Mouse (Mus musculus): ENCODE data around the gene 1700028P14Rik. TPM values are rescaled to one million over a fixed set of nuclear protein-coding genes. Genes with fewer than 3 reads are reported as not detected.

Gene 1700028P14Rik
- 0.58 TPM in 1 of 2 replicates, not detected in the other for polyA plus RNA-seq (2014; fragmentation: Nextera tagmentation; extraction: Ambion mirVana)

- Histone ChIP-seq H3K9ac (replicated peaks; ENCODE audit: low read length) (no peak within 1 kb of the TSS), H3K27me3 (ENCODE audit: control insufficient read depth, insufficient read depth, low read length) (no peaks in the 10 kb centered on the region), H3K4me1 (ENCODE audit: control insufficient read depth, insufficient read depth, low read length) (no peaks in the 10 kb centered on the region), H3K4me3 (ENCODE audit: low read depth, low read length) (no peak within 1 kb of the TSS; the same call in 1 of the 2 replicates), H3K9me3 (replicated peaks; ENCODE audit: control insufficient read depth, low read length) (no peaks in the 10 kb centered on the region), H3K27ac (replicated peaks; ENCODE audit: low read depth, low read length) (no peak within 1 kb of the TSS), H3K4me2 (ENCODE audit: low read depth, low read length) (peak within 1 kb of the TSS; percentile 40), H3K36me3 (replicated peaks; ENCODE audit: control insufficient read depth, insufficient read depth, low read depth, low read length) (no peaks in the 10 kb centered on the region)
- ATAC-seq (replicated peaks; ENCODE audit: insufficient number of reproducible peaks, low FRiP score, low TSS enrichment, low read depth) (peak; percentile 87), DNase-seq (ENCODE audit: low spot score) (peak; percentile 77)
- WGBS: 4% methylated on average over 13 of the region's 13 CpGs
These were observed at the start of gene 1700028P14Rik for GRCm38 (mm10) chr19:23652644-23653043. 1700028P14Rik (minus strand) TSS chr19:23652812.

DNA sequence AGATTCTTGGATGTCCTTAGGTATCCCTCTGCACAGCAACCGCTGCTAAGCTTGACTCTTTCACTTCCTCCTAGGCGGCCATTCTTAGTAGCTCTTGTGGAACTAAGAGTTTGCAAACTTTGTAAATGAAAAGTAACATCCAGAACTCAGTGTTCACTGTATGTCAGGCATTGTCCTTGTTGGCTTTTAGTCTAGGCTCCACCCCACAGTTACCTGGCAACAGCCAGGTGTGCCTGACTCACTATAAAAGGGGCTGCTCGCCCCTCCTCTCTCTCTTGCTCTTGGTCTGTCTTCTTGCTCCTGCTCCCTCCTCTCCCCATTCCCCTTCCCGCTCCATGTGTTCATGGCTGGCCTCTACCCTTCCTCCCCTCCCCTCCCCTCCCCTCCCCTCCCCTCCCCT is 46.5 kb upstream of the 1700028P14Rik start:
- Histone ChIP-seq H3K4me1 (ENCODE audit: control insufficient read depth, insufficient read depth, low read length) (no peaks in the 10 kb centered on the region), H3K4me3 (ENCODE audit: low read depth, low read length) (no peak overlapping the region), H3K27ac (replicated peaks; ENCODE audit: low read depth, low read length) (no peak overlapping the region), H3K27me3 (ENCODE audit: control insufficient read depth, insufficient read depth, low read length) (no peaks in the 10 kb centered on the region), H3K36me3 (replicated peaks; ENCODE audit: control insufficient read depth, insufficient read depth, low read depth, low read length) (peaks cover 4% of the 10 kb centered on the region), H3K4me2 (ENCODE audit: low read depth, low read length) (no peak overlapping the region), H3K9me3 (replicated peaks; ENCODE audit: control insufficient read depth, low read length) (no peaks in the 10 kb centered on the region), H3K9ac (replicated peaks; ENCODE audit: low read length) (no peak overlapping the region)
- no peak for DNase-seq (ENCODE audit: low spot score)
- no peak for ATAC-seq (replicated peaks; ENCODE audit: insufficient number of reproducible peaks, low FRiP score, low TSS enrichment, low read depth)
- 92% methylated on average over 4 of the region's 4 CpGs for WGBS

DNA sequence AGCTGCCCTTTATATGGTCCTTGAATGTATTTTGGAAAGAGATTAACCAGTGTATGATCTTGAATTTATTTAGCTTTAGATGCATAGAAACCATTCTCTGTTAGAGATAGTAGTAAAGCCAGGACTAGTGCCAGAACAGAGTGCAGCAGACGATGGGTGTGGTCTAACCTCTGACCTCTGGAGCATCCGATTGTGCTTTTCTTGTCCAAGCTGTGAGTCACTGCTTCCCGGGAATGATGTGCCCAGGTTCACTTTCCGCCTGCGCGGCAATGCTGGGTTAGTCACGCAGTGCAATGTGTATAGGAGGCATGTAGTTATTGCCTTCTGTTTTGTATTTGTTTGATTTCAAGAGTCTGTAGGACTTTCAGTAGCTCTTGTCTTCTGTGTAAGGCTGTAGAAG is 45.8 kb upstream of the 1700028P14Rik start:
- Histone ChIP-seq H3K9me3 (replicated peaks; ENCODE audit: control insufficient read depth, low read length) (no peaks in the 10 kb centered on the region), H3K27ac (replicated peaks; ENCODE audit: low read depth, low read length) (no peak overlapping the region), H3K9ac (replicated peaks; ENCODE audit: low read length) (no peak overlapping the region), H3K4me3 (ENCODE audit: low read depth, low read length) (no peak overlapping the region), H3K4me1 (ENCODE audit: control insufficient read depth, insufficient read depth, low read length) (no peaks in the 10 kb centered on the region), H3K36me3 (replicated peaks; ENCODE audit: control insufficient read depth, insufficient read depth, low read depth, low read length) (peaks cover 4% of the 10 kb centered on the region), H3K27me3 (ENCODE audit: control insufficient read depth, insufficient read depth, low read length) (no peaks in the 10 kb centered on the region), H3K4me2 (ENCODE audit: low read depth, low read length) (no peak overlapping the region)
- no peak for DNase-seq (ENCODE audit: low spot score)
- no peak for ATAC-seq (replicated peaks; ENCODE audit: insufficient number of reproducible peaks, low FRiP score, low TSS enrichment, low read depth)
- 86% methylated on average over 7 of the region's 7 CpGs for WGBS

DNA sequence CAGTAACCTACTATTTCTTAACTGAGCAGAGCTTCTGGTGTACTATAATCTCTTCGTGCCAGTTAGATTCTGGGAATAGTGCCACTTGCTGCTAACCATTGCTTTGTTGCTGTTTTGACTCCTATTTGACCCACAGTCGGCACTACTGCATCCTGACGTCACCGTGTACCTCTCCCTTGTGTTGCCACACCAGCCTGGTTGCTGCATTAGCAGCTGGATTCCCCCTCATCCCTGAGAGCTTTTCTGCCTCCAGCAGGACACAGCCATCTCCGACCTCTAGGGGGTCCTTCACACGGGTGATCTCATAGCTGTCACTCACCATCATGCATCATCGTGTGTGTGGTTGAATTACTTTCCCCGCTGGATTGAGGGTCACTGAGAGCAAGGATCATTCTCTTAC is 45.2 kb upstream of the 1700028P14Rik start:
- Histone ChIP-seq H3K4me2 (ENCODE audit: low read depth, low read length) (no peak overlapping the region), H3K36me3 (replicated peaks; ENCODE audit: control insufficient read depth, insufficient read depth, low read depth, low read length) (peaks cover 3% of the 10 kb centered on the region), H3K9me3 (replicated peaks; ENCODE audit: control insufficient read depth, low read length) (no peaks in the 10 kb centered on the region), H3K9ac (replicated peaks; ENCODE audit: low read length) (no peak overlapping the region), H3K27ac (replicated peaks; ENCODE audit: low read depth, low read length) (no peak overlapping the region), H3K4me3 (ENCODE audit: low read depth, low read length) (no peak overlapping the region), H3K27me3 (ENCODE audit: control insufficient read depth, insufficient read depth, low read length) (no peaks in the 10 kb centered on the region), H3K4me1 (ENCODE audit: control insufficient read depth, insufficient read depth, low read length) (no peaks in the 10 kb centered on the region)
- ATAC-seq (replicated peaks; ENCODE audit: insufficient number of reproducible peaks, low FRiP score, low TSS enrichment, low read depth) (no peak), DNase-seq (ENCODE audit: low spot score) (no peak)
- 78% methylated on average over 8 of the region's 8 CpGs for WGBS

DNA sequence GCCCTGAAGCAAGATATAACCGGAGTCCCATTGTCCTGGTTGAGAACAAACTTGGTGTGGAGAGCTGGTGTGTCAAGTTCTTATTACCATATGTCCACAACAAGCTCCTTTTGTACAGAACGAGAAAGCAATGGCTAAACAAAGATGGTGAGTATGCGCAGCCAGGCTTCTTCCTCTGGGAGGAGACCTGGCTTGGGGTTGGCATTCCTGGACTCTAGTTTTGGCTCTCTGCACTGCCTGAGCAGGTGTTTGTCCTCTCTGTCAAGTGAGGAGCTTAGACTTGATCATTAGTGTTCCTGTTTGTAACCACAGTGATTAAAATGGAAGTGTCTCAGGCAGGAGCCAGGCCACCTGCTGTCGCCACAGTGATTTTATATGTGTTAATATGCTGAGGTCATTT is 41.7 kb upstream of the 1700028P14Rik start:
- Histone ChIP-seq H3K36me3 (replicated peaks; ENCODE audit: control insufficient read depth, insufficient read depth, low read depth, low read length) (peaks cover 2% of the 10 kb centered on the region), H3K27me3 (ENCODE audit: control insufficient read depth, insufficient read depth, low read length) (no peaks in the 10 kb centered on the region), H3K9ac (replicated peaks; ENCODE audit: low read length) (no peak overlapping the region), H3K27ac (replicated peaks; ENCODE audit: low read depth, low read length) (no peak overlapping the region), H3K4me1 (ENCODE audit: control insufficient read depth, insufficient read depth, low read length) (no peaks in the 10 kb centered on the region), H3K9me3 (replicated peaks; ENCODE audit: control insufficient read depth, low read length) (no peaks in the 10 kb centered on the region), H3K4me3 (ENCODE audit: low read depth, low read length) (no peak overlapping the region), H3K4me2 (ENCODE audit: low read depth, low read length) (no peak overlapping the region)
- ATAC-seq (replicated peaks; ENCODE audit: insufficient number of reproducible peaks, low FRiP score, low TSS enrichment, low read depth): no peak
- WGBS: 86% methylated on average over 4 of the region's 4 CpGs
- no peak for DNase-seq (ENCODE audit: low spot score)

DNA sequence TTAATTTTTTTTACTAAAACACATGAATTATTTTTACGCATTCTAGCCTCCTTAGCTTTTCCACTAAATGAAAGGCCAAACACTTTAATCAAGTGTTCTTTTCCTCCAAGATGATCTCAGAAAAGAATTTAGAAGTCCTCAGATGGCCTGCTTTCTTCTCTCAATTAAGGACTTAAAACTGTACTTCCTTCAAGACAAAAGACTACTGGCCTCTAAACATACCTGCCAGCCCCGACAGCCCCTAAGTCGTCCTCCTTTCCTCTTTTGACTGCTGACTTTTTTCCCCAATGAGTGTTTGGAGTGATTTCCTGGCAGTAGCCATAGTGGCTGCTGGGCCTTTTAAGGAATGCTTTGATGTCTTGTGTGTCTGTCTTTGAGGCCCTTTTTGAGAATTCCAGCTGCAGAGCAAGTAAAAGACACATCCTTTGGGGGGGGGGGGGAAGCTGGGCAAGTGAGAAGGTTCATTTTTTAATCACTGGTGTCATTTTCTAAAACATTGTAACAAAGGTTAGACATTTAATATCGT is 35.9 kb upstream of the 1700028P14Rik start:
- ATAC-seq (replicated peaks; ENCODE audit: insufficient number of reproducible peaks, low FRiP score, low TSS enrichment, low read depth) (no peak), DNase-seq (ENCODE audit: low spot score) (peak; percentile 61)
- H3K9ac ChIP-seq (replicated peaks; ENCODE audit: low read length): peak overlapping the region; percentile 32; the same call in 1 of the 2 replicates
- no peaks in the 10 kb centered on the region for H3K27me3 ChIP-seq (ENCODE audit: control insufficient read depth, insufficient read depth, low read length)
- no peaks in the 10 kb centered on the region for H3K9me3 ChIP-seq (replicated peaks; ENCODE audit: control insufficient read depth, low read length)
- H3K27ac ChIP-seq (replicated peaks; ENCODE audit: low read depth, low read length): no peak overlapping the region
- H3K4me3 ChIP-seq (ENCODE audit: low read depth, low read length): peak overlapping the region; percentile 30
- H3K36me3 ChIP-seq (replicated peaks; ENCODE audit: control insufficient read depth, insufficient read depth, low read depth, low read length): no peaks in the 10 kb centered on the region
- no peaks in the 10 kb centered on the region for H3K4me1 ChIP-seq (ENCODE audit: control insufficient read depth, insufficient read depth, low read length)
- peak overlapping the region; percentile 37 for H3K4me2 ChIP-seq (ENCODE audit: low read depth, low read length)
- WGBS: 17% methylated on average over 4 of the region's 4 CpGs

GRCm38 (mm10) chr19:23687296-23688021 is 34.8 kb upstream of the 1700028P14Rik start, which contains the start of gene Ptar1:
Ptar1 (plus strand) TSS chr19:23687429.
- Histone ChIP-seq H3K9me3 (replicated peaks; ENCODE audit: control insufficient read depth, low read length) (no peaks in the 10 kb centered on the region), H3K4me2 (ENCODE audit: low read depth, low read length) (peak within 1 kb of the TSS; percentile 52), H3K27me3 (ENCODE audit: control insufficient read depth, insufficient read depth, low read length) (no peaks in the 10 kb centered on the region), H3K4me3 (ENCODE audit: low read depth, low read length) (peak within 1 kb of the TSS; percentile 85), H3K27ac (replicated peaks; ENCODE audit: low read depth, low read length) (peak within 1 kb of the TSS; percentile 93), H3K36me3 (replicated peaks; ENCODE audit: control insufficient read depth, insufficient read depth, low read depth, low read length) (no peaks in the 10 kb centered on the region), H3K9ac (replicated peaks; ENCODE audit: low read length) (peak within 1 kb of the TSS; percentile 96), H3K4me1 (ENCODE audit: control insufficient read depth, insufficient read depth, low read length) (no peaks in the 10 kb centered on the region)
- under 1% methylated on average over 93 of the region's 93 CpGs for WGBS
- DNase-seq (ENCODE audit: low spot score) (peak; percentile 88), ATAC-seq (replicated peaks; ENCODE audit: insufficient number of reproducible peaks, low FRiP score, low TSS enrichment, low read depth) (peak; percentile 88)

DNA sequence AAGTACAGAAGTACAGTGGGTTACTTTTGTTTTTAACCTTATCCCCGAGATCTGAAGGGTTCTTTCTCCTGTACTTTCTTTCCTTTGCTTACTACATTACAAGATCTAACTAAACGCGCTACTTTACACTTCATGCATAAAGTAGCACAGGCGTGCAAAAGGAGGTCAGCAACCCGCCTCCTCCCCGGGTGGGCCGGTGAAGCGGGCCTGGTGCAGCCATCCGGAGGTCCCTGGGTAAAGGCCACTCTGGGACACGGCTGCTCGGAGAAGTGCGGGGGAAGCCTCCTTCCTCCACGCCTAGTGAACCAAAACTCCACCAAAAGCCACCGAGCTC is 34.3 kb upstream of the 1700028P14Rik start:
- peak overlapping the region; percentile 52 for H3K4me2 ChIP-seq (ENCODE audit: low read depth, low read length)
- no peaks in the 10 kb centered on the region for H3K36me3 ChIP-seq (replicated peaks; ENCODE audit: control insufficient read depth, insufficient read depth, low read depth, low read length)
- H3K9ac ChIP-seq (replicated peaks; ENCODE audit: low read length): peak overlapping the region; percentile 96
- H3K4me3 ChIP-seq (ENCODE audit: low read depth, low read length): peak overlapping the region; percentile 85
- ATAC-seq (replicated peaks; ENCODE audit: insufficient number of reproducible peaks, low FRiP score, low TSS enrichment, low read depth) (peak; percentile 73), DNase-seq (ENCODE audit: low spot score) (no peak)
- no peaks in the 10 kb centered on the region for H3K27me3 ChIP-seq (ENCODE audit: control insufficient read depth, insufficient read depth, low read length)
- 1% methylated on average over 14 of the region's 14 CpGs for WGBS
- H3K27ac ChIP-seq (replicated peaks; ENCODE audit: low read depth, low read length): peak overlapping the region; percentile 93
- no peaks in the 10 kb centered on the region for H3K9me3 ChIP-seq (replicated peaks; ENCODE audit: control insufficient read depth, low read length)
- no peaks in the 10 kb centered on the region for H3K4me1 ChIP-seq (ENCODE audit: control insufficient read depth, insufficient read depth, low read length)
